Mouse (Mus musculus): ENCODE data around the gene Clec4a1. TPM values are rescaled to one million over a fixed set of nuclear protein-coding genes. Genes with fewer than 3 reads are reported as not detected.

The Clec4a1 gene
- 1.0 and 1.6 TPM in 2 replicates for polyA plus RNA-seq (2016; fragmentation: Nextera tagmentation; extraction: Ambion mirVana)

DNA sequence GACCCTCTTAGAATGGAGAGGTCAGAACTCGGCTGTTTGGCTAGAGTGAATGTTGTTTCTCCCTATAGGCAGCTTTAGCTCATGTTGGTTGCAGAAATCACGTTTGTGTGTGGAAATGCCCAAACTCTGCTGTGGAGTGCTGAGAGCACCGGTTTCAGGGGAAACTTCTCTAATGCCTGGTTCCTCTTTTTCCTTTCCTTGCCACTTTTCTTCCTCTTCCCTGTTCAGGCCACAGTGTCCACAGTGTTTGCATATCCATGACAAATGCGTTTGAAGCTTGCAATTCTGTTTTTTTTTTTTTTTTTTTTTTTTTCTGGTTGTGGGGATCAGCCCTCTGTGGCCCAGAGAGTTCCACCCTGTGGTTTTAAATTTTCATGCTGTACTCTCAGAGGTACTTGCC is at the start of gene Clec4a1:
Gene Clec4a1, plus strand, starts transcription at position 398 of the 400 bp plus-strand sequence.
- DNase-seq (ENCODE audit: low spot score): no peak
- Histone ChIP-seq H3K27ac (replicated peaks) (no peak within 1 kb of the TSS), H3K4me1 (no peaks in the 10 kb centered on the region), H3K27me3 (ENCODE audit: low read depth, poor library complexity, severe bottlenecking) (no peaks in the 10 kb centered on the region), H3K4me3 (no peak within 1 kb of the TSS), H3K9me3 (replicated peaks) (no peaks in the 10 kb centered on the region), H3K36me3 (no peaks in the 10 kb centered on the region)
- WGBS: 77% methylated on average over 4 of the region's 4 CpGs

DNA sequence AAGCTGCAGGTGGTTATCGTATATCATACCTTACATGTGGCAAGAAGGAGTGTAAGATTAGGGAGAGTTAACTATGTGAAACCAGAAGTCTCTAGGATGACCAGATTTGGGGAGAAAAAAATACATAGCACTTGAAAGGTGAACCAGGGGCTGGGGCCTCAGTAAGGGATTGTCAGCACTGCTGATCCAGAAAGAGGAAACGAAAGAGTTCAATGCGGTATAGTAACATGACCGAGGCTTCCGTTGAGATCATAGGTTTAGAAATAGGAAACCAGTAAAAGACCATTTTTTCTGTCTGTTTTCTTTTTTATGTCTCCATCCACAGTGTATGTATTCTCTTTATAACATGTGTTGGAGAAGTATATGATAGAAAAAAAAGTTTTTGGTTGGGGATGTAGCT is 48.8 kb upstream of the Clec4a1 start:
- peaks cover 11% of the 10 kb centered on the region for H3K4me1 ChIP-seq
- no peak overlapping the region for H3K27ac ChIP-seq (replicated peaks)
- DNase-seq (ENCODE audit: low spot score): no peak
- H3K9me3 ChIP-seq (replicated peaks): no peaks in the 10 kb centered on the region
- no peak overlapping the region for H3K4me3 ChIP-seq
- H3K36me3 ChIP-seq: peaks cover 20% of the 10 kb centered on the region
- WGBS: 89% methylated on average over 5 of the region's 5 CpGs
- peaks cover 9% of the 10 kb centered on the region; the same call in 1 of the 2 replicates for H3K27me3 ChIP-seq (ENCODE audit: low read depth, poor library complexity, severe bottlenecking)

DNA sequence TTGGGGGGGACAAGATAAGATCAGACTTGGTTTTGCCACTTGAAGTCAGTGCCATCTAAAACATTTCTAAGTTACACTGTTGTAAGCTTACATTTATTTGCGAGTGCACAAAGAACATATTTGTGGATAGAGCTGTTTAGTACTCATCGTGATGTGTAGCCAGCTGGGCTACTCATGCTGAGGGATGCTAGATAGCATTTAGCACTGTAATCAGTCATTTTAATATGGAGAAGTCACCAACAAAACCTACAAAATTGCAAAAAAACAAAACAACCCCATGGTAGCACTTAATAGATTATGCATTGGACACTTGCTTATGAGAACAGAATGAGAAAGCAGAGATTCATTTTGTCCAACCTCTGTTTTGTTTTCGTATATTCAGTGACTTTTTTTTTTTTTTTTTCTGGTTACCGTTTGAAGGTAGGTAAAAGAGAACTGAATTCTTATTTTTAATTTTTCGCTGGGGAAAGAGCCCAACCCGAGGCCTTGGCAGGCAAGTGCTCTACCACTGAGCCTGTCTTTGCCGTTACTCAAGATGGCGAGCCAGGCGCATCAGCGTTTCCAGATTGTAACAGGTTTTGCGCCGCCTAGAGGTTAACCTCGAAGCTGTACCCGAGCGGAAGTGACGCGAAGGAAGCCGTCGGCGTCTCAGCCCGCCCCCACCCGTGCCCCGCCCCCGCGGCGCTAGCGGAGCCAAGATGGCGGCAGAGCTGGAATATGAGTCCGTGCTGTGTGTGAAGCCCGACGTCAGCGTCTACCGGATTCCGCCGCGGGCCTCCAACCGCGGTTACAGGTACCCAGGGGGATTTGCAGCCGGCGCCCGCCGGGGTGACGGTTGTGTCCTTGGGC is 47.6 kb upstream of the Clec4a1 start, which contains the start of gene Necap1:
Gene Necap1, plus strand, starts transcription at position 604 of the 849 bp plus-strand sequence.
- Histone ChIP-seq H3K27me3 (ENCODE audit: low read depth, poor library complexity, severe bottlenecking) (peaks cover 9% of the 10 kb centered on the region; the same call in 1 of the 2 replicates), H3K27ac (replicated peaks) (peak within 1 kb of the TSS; percentile 96), H3K4me3 (peak within 1 kb of the TSS; percentile 87), H3K9me3 (replicated peaks) (no peaks in the 10 kb centered on the region), H3K36me3 (peaks cover 33% of the 10 kb centered on the region), H3K4me1 (peaks cover 11% of the 10 kb centered on the region)
- WGBS: 7% methylated on average over 43 of the region's 43 CpGs
- DNase-seq (ENCODE audit: low spot score): peak; percentile 97

DNA sequence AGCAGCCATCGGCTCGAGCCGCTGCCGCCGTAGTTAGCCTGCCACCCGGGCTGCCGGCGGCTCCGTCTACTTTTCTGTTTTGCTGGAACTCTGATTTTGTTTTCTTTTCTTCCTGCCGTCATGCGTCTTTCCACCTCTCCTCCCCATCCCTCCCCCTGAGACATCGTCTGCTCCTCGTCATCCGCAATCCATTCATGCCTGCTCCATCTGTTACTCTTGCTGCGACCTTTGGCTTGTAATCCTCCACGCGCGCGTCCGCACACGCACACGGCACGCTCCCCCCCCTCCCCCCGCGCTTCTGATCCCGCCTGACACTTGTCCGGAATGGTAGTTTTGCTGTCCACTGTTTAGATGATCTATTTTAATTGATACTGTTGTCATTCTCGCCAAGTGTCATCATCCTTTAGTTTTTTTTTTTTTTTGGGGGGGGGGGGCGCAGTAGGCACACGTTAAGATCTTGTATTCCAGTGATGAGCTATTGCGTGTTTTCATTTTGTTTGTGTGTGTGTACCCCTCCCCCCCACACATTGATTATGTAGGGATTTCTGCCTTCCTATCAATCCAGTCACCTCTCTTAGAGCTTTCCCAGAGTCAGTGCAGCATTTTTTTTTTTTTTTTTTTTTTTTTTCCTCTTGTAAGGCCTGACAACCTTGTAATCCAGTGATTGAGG is 46.8 kb upstream of the Clec4a1 start:
- Histone ChIP-seq H3K4me1 (peaks cover 11% of the 10 kb centered on the region), H3K4me3 (peak overlapping the region; percentile 87), H3K36me3 (peaks cover 40% of the 10 kb centered on the region), H3K27me3 (ENCODE audit: low read depth, poor library complexity, severe bottlenecking) (peaks cover 9% of the 10 kb centered on the region; the same call in 1 of the 2 replicates), H3K27ac (replicated peaks) (peak overlapping the region; percentile 96), H3K9me3 (replicated peaks) (no peaks in the 10 kb centered on the region)
- DNase-seq (ENCODE audit: low spot score): no peak
- WGBS: 1% methylated on average over 31 of the region's 31 CpGs

DNA sequence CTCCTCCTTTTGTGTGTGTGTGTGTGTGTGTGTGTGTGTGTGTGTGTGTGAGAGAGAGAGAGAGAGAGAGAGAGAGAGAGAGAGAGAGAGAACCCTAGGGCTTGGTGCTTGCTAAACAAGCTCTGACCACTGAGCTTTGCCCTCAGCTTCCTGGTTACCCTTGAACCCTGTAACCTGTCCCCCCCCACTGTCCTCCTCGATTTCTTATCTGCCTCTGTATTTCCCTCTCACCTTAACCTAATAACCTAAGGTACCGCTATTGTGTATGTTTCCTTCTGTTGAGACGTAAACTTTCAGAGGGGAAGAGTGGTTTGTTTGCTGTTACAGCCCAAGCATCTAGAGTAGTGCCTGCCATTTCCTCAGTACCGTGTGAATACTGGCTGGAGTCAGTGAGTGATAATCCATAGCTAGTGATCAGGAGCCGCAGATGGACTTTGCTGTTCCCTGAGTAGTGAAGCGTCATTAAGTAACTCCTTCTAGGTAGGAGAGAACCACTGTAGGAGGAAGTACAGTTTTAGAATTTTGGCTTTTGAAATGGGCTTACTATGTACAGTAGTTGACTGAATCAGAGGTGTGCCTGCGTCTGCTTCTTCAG is 42.4 kb upstream of the Clec4a1 start:
- Histone ChIP-seq H3K4me3 (no peak overlapping the region), H3K4me1 (peaks cover 11% of the 10 kb centered on the region), H3K36me3 (peaks cover 84% of the 10 kb centered on the region), H3K27me3 (ENCODE audit: low read depth, poor library complexity, severe bottlenecking) (no peaks in the 10 kb centered on the region), H3K27ac (replicated peaks) (no peak overlapping the region), H3K9me3 (replicated peaks) (no peaks in the 10 kb centered on the region)
- 94% methylated on average over 7 of the region's 7 CpGs for WGBS
- no peak for DNase-seq (ENCODE audit: low spot score)

DNA sequence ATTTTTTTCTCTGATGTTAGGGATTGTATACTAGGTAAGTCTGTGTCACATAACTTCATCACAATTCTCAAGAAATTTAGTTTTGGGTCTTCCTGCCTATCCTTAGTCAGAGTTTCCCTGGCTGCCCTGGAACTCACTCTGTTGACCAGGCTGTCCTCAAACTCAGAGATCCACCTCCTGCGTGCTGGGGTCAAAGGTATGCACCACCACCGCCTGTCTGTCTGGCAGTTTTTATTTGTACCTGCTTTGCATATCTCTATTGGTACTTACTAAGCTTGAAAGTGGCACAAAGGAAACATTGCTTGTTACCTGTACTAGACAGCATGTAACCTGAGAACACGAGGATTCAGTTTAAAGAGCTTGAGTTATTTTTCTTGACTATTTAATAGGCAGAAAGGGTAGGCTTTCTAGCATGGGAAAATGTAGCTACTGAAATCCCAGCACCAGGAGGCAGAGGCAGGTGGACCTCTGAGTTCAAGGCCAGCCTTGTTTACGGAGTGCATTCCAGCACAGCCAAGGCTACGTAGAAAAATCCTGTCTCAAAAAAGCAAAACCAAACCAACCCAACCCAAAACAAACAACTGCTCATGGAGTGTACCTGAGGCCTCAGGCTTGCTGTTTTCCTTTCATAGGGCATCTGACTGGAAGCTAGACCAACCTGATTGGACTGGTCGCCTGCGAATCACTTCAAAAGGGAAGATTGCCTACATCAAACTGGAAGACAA is 41.7 kb upstream of the Clec4a1 start:
- DNase-seq (ENCODE audit: low spot score): no peak
- Histone ChIP-seq H3K4me1 (peaks cover 11% of the 10 kb centered on the region), H3K4me3 (no peak overlapping the region), H3K36me3 (peaks cover 91% of the 10 kb centered on the region), H3K27ac (replicated peaks) (no peak overlapping the region), H3K9me3 (replicated peaks) (no peaks in the 10 kb centered on the region), H3K27me3 (ENCODE audit: low read depth, poor library complexity, severe bottlenecking) (no peaks in the 10 kb centered on the region)
- WGBS: 92% methylated on average over 7 of the region's 7 CpGs

DNA sequence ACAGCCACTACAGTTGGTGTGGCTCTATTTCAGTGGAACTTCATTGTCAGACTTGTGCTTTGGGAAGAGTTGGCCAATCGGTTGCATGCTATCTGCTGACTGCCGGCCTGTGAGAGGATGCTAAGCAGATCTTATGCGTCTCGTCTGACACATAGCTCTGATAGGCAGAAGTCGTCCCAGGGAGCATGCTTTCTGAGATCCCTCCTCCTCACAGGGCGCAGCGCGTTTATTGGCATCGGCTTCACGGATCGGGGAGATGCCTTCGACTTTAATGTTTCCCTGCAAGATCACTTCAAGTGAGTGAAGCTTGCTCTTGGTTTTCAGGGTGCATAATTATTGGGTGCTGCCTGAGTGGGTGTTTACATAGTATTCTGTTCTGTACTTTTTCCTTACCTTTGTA is 40.4 kb upstream of the Clec4a1 start:
- DNase-seq (ENCODE audit: low spot score): no peak
- H3K9me3 ChIP-seq (replicated peaks): no peaks in the 10 kb centered on the region
- no peaks in the 10 kb centered on the region for H3K27me3 ChIP-seq (ENCODE audit: low read depth, poor library complexity, severe bottlenecking)
- H3K4me3 ChIP-seq: no peak overlapping the region
- H3K27ac ChIP-seq (replicated peaks): no peak overlapping the region
- H3K4me1 ChIP-seq: no peaks in the 10 kb centered on the region
- H3K36me3 ChIP-seq: peaks cover 100% of the 10 kb centered on the region
- WGBS: 94% methylated on average over 12 of the region's 12 CpGs

DNA sequence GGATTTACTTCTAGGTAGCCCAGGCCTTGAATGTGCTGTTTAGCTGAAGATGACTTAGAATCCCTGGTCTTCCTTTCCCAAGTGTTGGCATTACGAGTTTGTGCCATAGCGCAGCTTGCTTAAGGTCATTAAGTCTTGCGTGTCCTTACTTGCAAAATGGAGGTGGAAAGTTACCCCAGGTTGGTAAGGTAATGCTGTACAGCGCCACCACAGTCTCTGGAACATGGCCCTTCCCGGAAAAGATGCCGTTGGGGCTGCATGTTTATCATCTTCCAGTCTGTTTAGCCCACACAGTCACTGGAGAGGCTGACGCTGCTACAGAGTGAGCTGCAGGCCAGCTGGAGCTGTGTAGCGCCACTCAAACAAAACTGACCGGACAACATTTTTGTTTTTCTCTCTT is 38.0 kb upstream of the Clec4a1 start:
- Histone ChIP-seq H3K9me3 (replicated peaks) (no peaks in the 10 kb centered on the region), H3K27me3 (ENCODE audit: low read depth, poor library complexity, severe bottlenecking) (no peaks in the 10 kb centered on the region), H3K4me1 (no peaks in the 10 kb centered on the region), H3K36me3 (peaks cover 100% of the 10 kb centered on the region), H3K27ac (replicated peaks) (no peak overlapping the region), H3K4me3 (no peak overlapping the region)
- DNase-seq (ENCODE audit: low spot score): no peak
- WGBS: 95% methylated on average over 9 of the region's 9 CpGs

DNA sequence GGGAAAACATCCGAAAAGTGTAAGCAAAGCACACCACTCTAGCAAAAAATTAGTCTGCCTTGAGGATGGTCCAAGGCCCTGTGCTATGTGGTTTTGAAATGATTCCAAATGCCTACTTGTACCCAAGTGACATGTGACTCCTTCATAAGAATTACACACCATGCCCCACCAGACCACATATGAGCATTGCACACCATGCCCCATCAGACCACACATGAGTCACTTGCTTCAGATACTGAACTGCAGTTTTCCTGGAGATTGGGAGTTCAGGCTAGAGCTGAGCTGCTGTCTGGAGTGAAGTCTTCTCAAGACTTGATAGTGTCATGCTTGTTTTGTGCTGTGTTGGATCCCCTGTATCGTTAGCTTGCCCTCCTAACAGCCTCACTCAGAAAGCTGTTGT is 32.0 kb upstream of the Clec4a1 start:
- 91% methylated on average over 2 of the region's 2 CpGs for WGBS
- Histone ChIP-seq H3K9me3 (replicated peaks) (no peaks in the 10 kb centered on the region), H3K27me3 (ENCODE audit: low read depth, poor library complexity, severe bottlenecking) (no peaks in the 10 kb centered on the region), H3K4me3 (no peak overlapping the region), H3K36me3 (peaks cover 64% of the 10 kb centered on the region), H3K27ac (replicated peaks) (no peak overlapping the region), H3K4me1 (no peaks in the 10 kb centered on the region)
- DNase-seq (ENCODE audit: low spot score): no peak

DNA sequence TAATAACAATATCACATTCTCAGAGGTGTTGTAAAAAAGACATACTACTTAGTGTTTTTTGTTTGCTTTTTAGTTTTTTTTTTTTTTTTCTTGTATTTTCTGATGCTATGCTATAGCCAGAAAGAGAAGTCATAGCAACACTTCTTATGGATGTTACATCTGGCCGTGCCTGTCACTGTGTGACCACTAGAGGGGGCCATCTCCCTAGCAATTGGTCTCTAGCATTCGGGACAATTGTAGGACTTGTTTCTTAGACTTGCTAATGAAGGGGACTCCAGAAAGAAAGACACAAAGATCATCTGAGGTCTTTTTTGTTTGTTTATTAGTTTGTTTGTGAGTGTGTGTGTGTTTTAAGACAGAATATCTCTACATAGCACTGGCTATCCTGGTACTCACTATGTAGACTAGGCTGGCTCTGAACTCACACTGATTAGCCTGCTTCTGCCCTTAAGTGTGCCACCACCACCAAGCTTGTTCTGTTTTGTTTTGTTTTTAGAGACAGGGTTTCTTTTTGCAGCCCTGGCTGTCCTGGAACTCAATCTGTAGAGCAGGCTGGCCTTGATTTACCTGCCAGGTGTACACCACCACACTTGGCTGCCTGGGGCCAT is 29.1 kb upstream of the Clec4a1 start:
- Histone ChIP-seq H3K4me1 (no peaks in the 10 kb centered on the region), H3K4me3 (no peak overlapping the region), H3K36me3 (peaks cover 45% of the 10 kb centered on the region), H3K27me3 (ENCODE audit: low read depth, poor library complexity, severe bottlenecking) (no peaks in the 10 kb centered on the region), H3K9me3 (replicated peaks) (no peaks in the 10 kb centered on the region), H3K27ac (replicated peaks) (no peak overlapping the region)
- 4% methylated on average over 2 of the region's 2 CpGs for WGBS
- peak; percentile 48 for DNase-seq (ENCODE audit: low spot score)

DNA sequence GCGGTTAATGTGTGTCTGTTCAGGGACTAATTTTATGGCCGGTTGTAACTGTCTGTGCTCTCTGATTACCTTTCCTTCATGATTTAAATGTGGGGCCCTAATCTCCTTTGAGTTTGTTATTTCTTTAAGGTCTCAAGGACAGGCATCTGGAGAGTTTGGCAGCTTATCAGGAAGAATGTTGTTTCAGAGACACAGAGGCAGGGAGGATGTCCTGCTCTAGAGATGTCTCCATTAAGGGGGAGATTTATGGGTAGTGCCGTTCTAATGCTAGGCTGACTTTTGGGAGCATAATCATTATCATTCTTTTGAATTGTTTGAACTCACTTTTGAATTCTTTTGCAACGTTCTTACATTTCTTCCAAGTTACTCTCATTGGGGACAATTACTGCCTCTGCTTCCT is 1.7 kb upstream of the Clec4a1 start:
- 84% methylated on average over 4 of the region's 4 CpGs for WGBS
- no peaks in the 10 kb centered on the region for H3K4me1 ChIP-seq
- no peak overlapping the region for H3K27ac ChIP-seq (replicated peaks)
- DNase-seq (ENCODE audit: low spot score): no peak
- H3K27me3 ChIP-seq (ENCODE audit: low read depth, poor library complexity, severe bottlenecking): no peaks in the 10 kb centered on the region
- no peaks in the 10 kb centered on the region for H3K36me3 ChIP-seq
- no peaks in the 10 kb centered on the region for H3K9me3 ChIP-seq (replicated peaks)
- H3K4me3 ChIP-seq: no peak overlapping the region

DNA sequence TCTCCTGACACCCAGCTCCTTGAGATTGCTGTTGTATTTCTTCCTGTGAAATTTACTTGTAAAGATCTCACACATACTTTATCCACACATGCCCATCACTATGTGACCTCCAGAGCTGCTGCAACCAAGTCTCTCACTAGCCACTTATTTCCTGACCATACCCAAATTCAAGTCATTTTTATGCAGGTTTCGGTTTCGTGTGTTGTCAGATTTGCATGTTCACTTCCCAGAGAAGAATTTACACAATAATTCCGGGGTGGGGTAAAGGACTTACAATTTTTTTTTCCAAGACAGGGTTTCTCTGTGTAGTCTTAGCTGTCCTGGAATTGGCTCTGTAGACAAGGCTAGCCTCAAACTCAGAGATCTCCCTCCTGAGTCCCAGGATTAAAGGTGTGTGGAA is 13.2 kb downstream of the Clec4a1 start:
- no peak for DNase-seq (ENCODE audit: low spot score)
- H3K36me3 ChIP-seq: no peaks in the 10 kb centered on the region
- H3K27me3 ChIP-seq (ENCODE audit: low read depth, poor library complexity, severe bottlenecking): no peaks in the 10 kb centered on the region
- H3K4me1 ChIP-seq: no peaks in the 10 kb centered on the region
- WGBS: 88% methylated on average over 3 of the region's 3 CpGs
- H3K4me3 ChIP-seq: no peak overlapping the region
- H3K9me3 ChIP-seq (replicated peaks): no peaks in the 10 kb centered on the region
- no peak overlapping the region for H3K27ac ChIP-seq (replicated peaks)
